Mouse (Mus musculus) E14TG2a.4 (cell line): ENCODE results near the gene Fndc8.
A peak's percentile ranks its signal among the peaks of the same experiment; 100 is the strongest.

Experiments used
- H3K27me3 ChIP-seq: 2 replicates; pipeline ENCODE4 v1.6.1; 2014; ENCODE audit warnings: low read length, control low read depth; ENCODE audit not compliant: insufficient read depth
- H3K36me3 ChIP-seq: 2 replicates; pipeline ENCODE4 v1.6.1; 2014; ENCODE audit warnings: low read length, control low read depth; ENCODE audit not compliant: insufficient read depth
- H3K4me1 ChIP-seq: replicated peaks from 2 replicates; pipeline ENCODE4 v1.6.1; 2014; ENCODE audit warnings: low read depth, low read length, control low read depth
- H3K4me3 ChIP-seq: replicated peaks from 2 replicates; pipeline ENCODE4 v1.5.1; 2014; ENCODE audit warnings: mild to moderate bottlenecking, low read length
- H3K9me3 ChIP-seq: 2 replicates; pipeline ENCODE4 v1.6.1; 2014; ENCODE audit warnings: low read length, control low read depth
- CTCF ChIP-seq: conservative IDR thresholded peaks from 2 replicates; pipeline ENCODE4 v1.5.1; 2014; ENCODE audit warnings: low read length
- NANOG ChIP-seq: IDR thresholded peaks from 2 replicates; pipeline ENCODE4 v1.6.1; 2014; ENCODE audit warnings: borderline replicate concordance, low read length, mixed read lengths
- POU5F1 ChIP-seq: IDR thresholded peaks from 2 replicates; pipeline ENCODE4 v1.6.1; 2014; ENCODE audit warnings: low read length, borderline replicate concordance

The Fndc8 gene

GRCm38 (mm10) chr11:82874924-82875323, 17.0 kb upstream of the Fndc8 start:
- Histone ChIP-seq H3K4me3 (no peak overlapping the region), H3K36me3 (peaks cover 10% of the 10 kb centered on the region), H3K4me1 (peaks cover 37% of the 10 kb centered on the region), H3K27me3 (no peaks in the 10 kb centered on the region), H3K9me3 (no peaks in the 10 kb centered on the region)
- TF ChIP-seq POU5F1: no peak
- TF ChIP-seq CTCF: no peak
- TF ChIP-seq NANOG: no peak

- no peaks in the 10 kb centered on the region for H3K27me3 ChIP-seq
- TF ChIP-seq NANOG (no peak), POU5F1 (no peak), CTCF (no peak)
- H3K9me3 ChIP-seq: no peaks in the 10 kb centered on the region
- peak overlapping the region; percentile 72 for H3K4me3 ChIP-seq
- H3K36me3 ChIP-seq: peaks cover 10% of the 10 kb centered on the region
- peaks cover 33% of the 10 kb centered on the region for H3K4me1 ChIP-seq
Observed at GRCm38 (mm10) chr11:82875631-82876030, 16.3 kb upstream of the Fndc8 start.

- Histone ChIP-seq H3K27me3 (no peaks in the 10 kb centered on the region), H3K4me3 (no peak overlapping the region), H3K9me3 (no peaks in the 10 kb centered on the region), H3K4me1 (peaks cover 31% of the 10 kb centered on the region), H3K36me3 (peaks cover 25% of the 10 kb centered on the region)
- no peak for TF ChIP-seq POU5F1
- TF ChIP-seq NANOG: no peak
- no peak for TF ChIP-seq CTCF
Observed at GRCm38 (mm10) chr11:82877726-82878344, 14.1 kb upstream of the Fndc8 start.

GRCm38 (mm10) chr11:82883180-82883579, 8.7 kb upstream of the Fndc8 start:
- H3K9me3 ChIP-seq: no peaks in the 10 kb centered on the region
- H3K4me1 ChIP-seq: peaks cover 56% of the 10 kb centered on the region
- peaks cover 30% of the 10 kb centered on the region for H3K36me3 ChIP-seq
- H3K27me3 ChIP-seq: no peaks in the 10 kb centered on the region
- no peak for TF ChIP-seq NANOG
- no peak for TF ChIP-seq POU5F1
- TF ChIP-seq CTCF: no peak
- peak overlapping the region; percentile 37 for H3K4me3 ChIP-seq

- H3K9me3 ChIP-seq: no peaks in the 10 kb centered on the region
- no peaks in the 10 kb centered on the region for H3K27me3 ChIP-seq
- peaks cover 18% of the 10 kb centered on the region for H3K36me3 ChIP-seq
- peaks cover 73% of the 10 kb centered on the region for H3K4me1 ChIP-seq
- TF ChIP-seq CTCF: peak; percentile 40
- no peak for TF ChIP-seq POU5F1
- H3K4me3 ChIP-seq: no peak overlapping the region
Observed at GRCm38 (mm10) chr11:82886559-82886958, 5.4 kb upstream of the Fndc8 start.

- no peaks in the 10 kb centered on the region for H3K36me3 ChIP-seq
- H3K4me3 ChIP-seq: no peak overlapping the region
- no peaks in the 10 kb centered on the region for H3K9me3 ChIP-seq
- H3K27me3 ChIP-seq: no peaks in the 10 kb centered on the region
- TF ChIP-seq POU5F1: no peak
- no peak for TF ChIP-seq NANOG
- TF ChIP-seq CTCF: no peak
- H3K4me1 ChIP-seq: peaks cover 62% of the 10 kb centered on the region
Observed at GRCm38 (mm10) chr11:82888491-82888946, 3.4 kb upstream of the Fndc8 start.

GRCm38 (mm10) chr11:82889524-82890341, 2.2 kb upstream of the Fndc8 start:
- no peak for TF ChIP-seq NANOG
- TF ChIP-seq POU5F1: no peak
- TF ChIP-seq CTCF: no peak
- H3K4me1 ChIP-seq: peaks cover 50% of the 10 kb centered on the region
- no peaks in the 10 kb centered on the region for H3K36me3 ChIP-seq
- H3K27me3 ChIP-seq: no peaks in the 10 kb centered on the region
- H3K4me3 ChIP-seq: peak overlapping the region; percentile 86
- H3K9me3 ChIP-seq: no peaks in the 10 kb centered on the region

GRCm38 (mm10) chr11:82890342-82890762, 1.6 kb upstream of the Fndc8 start, which contains the start of gene Rad51d:
TSS of gene Rad51d (minus strand) at chr11:82890614.
- Histone ChIP-seq H3K4me1 (peaks cover 43% of the 10 kb centered on the region), H3K9me3 (no peaks in the 10 kb centered on the region), H3K36me3 (no peaks in the 10 kb centered on the region), H3K4me3 (peak within 1 kb of the TSS; percentile 86), H3K27me3 (no peaks in the 10 kb centered on the region)
- peak; percentile 60 for TF ChIP-seq CTCF
- TF ChIP-seq NANOG: no peak

- TF ChIP-seq CTCF: no peak
- TF ChIP-seq POU5F1: no peak
- TF ChIP-seq NANOG: no peak
- Histone ChIP-seq H3K27me3 (no peaks in the 10 kb centered on the region), H3K36me3 (peaks cover 33% of the 10 kb centered on the region), H3K4me3 (no peak overlapping the region), H3K4me1 (peaks cover 18% of the 10 kb centered on the region), H3K9me3 (no peaks in the 10 kb centered on the region)
Observed at GRCm38 (mm10) chr11:82897478-82897877, 5.6 kb downstream of the Fndc8 start.
